Mouse (Mus musculus): ENCODE data around the gene St6galnac4. TPM values are rescaled to one million over a fixed set of nuclear protein-coding genes. Genes with fewer than 3 reads are reported as not detected.

The St6galnac4 gene
- polyA plus RNA-seq, 1 experiment from 2014 or later: 13.6 TPM

DNA sequence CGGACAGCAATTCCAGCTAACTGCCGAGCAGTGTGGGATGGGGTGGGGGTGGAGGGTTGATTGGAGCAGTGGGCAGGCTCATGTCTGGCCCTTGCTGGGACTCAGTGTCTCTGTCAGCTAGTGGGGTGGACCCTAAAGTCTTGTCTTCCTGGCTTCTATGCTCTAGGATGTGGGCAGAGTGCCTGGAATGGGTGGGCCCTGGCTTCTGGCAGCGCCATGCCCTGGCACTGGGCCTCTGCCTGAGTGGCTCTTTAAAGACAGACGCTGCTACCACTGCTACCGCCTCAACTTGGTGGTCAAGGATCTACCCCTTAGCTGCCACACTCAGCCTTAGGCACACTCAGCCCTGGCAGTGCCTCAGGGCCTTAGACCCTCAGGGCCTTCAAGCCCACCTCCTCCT is 41.8 kb downstream of the St6galnac4 start:
- Histone ChIP-seq H3K4me1 (ENCODE audit: control insufficient read depth, insufficient read depth, low read length) (peaks cover 27% of the 10 kb centered on the region), H3K9me3 (ENCODE audit: control insufficient read depth, low read length) (no peaks in the 10 kb centered on the region), H3K36me3 (ENCODE audit: control insufficient read depth, insufficient read depth, low read length) (no peaks in the 10 kb centered on the region), H3K4me3 (ENCODE audit: low read depth, low read length) (no peak overlapping the region), H3K27ac (ENCODE audit: low read depth, low read length) (peak overlapping the region; percentile 40; the same call in 1 of the 2 replicates), H3K27me3 (ENCODE audit: control insufficient read depth, insufficient read depth, low read length) (no peaks in the 10 kb centered on the region), H3K9ac (ENCODE audit: low read length) (peak overlapping the region; percentile 21; the same call in 1 of the 2 replicates), H3K4me2 (peak overlapping the region; percentile 23)
- no peak for DNase-seq (ENCODE audit: low spot score, missing footprints)
- 35% methylated on average over 5 of the region's 5 CpGs for WGBS
- ATAC-seq (ENCODE audit: low FRiP score): peak; percentile 15; the same call in 1 of the 2 replicates

DNA sequence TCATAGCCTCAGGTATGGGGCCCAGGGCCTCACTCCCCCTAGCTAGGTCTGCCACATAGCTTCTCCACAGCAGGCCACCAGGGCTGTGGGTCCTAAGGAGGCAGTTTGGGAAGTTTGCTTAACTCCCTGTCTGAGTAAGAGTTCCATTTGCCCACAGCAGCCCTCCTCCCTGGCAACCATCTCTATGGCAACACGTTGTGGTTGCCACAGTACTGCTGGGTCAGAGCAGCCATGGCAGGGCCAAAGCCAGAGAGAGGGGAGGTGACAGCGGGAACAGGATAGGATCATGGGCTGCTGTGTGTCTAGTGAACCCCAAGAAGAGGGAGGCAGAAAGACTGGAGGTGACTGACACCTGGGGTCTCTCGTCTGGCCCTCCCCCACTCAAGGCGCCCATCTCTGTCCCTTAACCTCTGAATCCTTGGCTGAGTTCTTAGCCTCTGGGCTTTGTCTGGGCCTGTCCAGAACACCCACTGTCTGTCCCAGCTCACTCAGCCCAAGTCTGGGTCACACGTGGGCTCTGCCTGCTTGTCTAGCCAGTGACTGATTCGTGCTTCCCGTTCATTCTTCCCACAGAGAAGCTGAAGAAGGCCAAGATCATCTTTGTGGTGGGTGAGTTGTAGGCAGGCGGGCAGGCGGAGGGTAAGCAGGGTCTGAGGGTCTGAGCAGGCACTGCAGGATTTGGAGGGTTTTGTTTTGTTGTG is 42.5 kb downstream of the St6galnac4 start:
- Histone ChIP-seq H3K9me3 (ENCODE audit: control insufficient read depth, low read length) (no peaks in the 10 kb centered on the region), H3K9ac (ENCODE audit: low read length) (peak overlapping the region; percentile 44; the same call in 1 of the 2 replicates), H3K4me2 (peak overlapping the region; percentile 28), H3K27ac (ENCODE audit: low read depth, low read length) (peak overlapping the region; percentile 48), H3K4me1 (ENCODE audit: control insufficient read depth, insufficient read depth, low read length) (peaks cover 27% of the 10 kb centered on the region), H3K4me3 (ENCODE audit: low read depth, low read length) (peak overlapping the region; percentile 15; the same call in 1 of the 2 replicates), H3K36me3 (ENCODE audit: control insufficient read depth, insufficient read depth, low read length) (no peaks in the 10 kb centered on the region), H3K27me3 (ENCODE audit: control insufficient read depth, insufficient read depth, low read length) (no peaks in the 10 kb centered on the region)
- peak; percentile 81 for ATAC-seq (ENCODE audit: low FRiP score)
- peak; percentile 97 for DNase-seq (ENCODE audit: low spot score, missing footprints)
- WGBS: 28% methylated on average over 9 of the region's 9 CpGs

DNA sequence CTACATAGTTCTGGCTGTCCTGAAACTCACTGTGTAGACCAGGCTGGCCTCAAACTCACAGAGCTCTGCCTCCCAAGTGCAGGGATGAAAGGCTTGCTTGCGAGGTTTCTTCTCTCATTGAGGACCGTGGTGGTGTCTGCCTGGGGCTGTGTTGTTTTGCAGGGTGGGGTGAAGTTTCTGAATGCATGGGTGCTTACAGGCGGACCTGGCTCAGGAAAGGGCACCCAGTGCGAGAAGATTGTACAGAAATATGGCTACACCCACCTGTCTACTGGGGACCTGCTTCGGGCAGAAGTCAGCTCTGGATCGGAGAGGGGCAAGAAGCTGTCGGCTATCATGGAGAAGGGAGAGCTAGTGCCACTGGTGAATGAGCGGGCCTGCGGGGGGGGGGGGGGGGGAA is 43.1 kb downstream of the St6galnac4 start:
- WGBS: 74% methylated on average over 7 of the region's 9 CpGs
- no peak overlapping the region for H3K4me3 ChIP-seq (ENCODE audit: low read depth, low read length)
- ATAC-seq (ENCODE audit: low FRiP score) (no peak), DNase-seq (ENCODE audit: low spot score, missing footprints) (no peak)
- H3K27ac ChIP-seq (ENCODE audit: low read depth, low read length): no peak overlapping the region
- H3K4me1 ChIP-seq (ENCODE audit: control insufficient read depth, insufficient read depth, low read length): peaks cover 25% of the 10 kb centered on the region
- no peaks in the 10 kb centered on the region for H3K9me3 ChIP-seq (ENCODE audit: control insufficient read depth, low read length)
- no peaks in the 10 kb centered on the region for H3K36me3 ChIP-seq (ENCODE audit: control insufficient read depth, insufficient read depth, low read length)
- H3K27me3 ChIP-seq (ENCODE audit: control insufficient read depth, insufficient read depth, low read length): no peaks in the 10 kb centered on the region
- H3K4me2 ChIP-seq: peak overlapping the region; percentile 28
- no peak overlapping the region for H3K9ac ChIP-seq (ENCODE audit: low read length)

DNA sequence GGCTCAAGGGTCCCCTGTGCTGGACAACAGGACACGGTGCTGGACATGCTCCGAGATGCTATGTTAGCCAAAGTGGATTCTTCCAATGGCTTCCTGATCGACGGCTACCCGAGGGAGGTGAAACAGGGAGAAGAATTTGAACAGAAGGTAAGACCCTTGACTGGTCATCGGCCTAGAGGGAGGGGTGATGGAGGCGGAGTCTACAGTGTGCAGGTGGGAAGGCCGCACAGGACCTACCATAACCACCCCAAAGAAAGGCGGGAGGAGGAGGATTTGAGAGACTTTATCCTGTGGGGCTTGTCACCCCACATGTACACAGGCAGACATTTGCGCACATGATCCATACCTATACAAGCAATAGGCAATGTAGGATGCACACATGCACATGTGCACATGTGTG is 44.2 kb downstream of the St6galnac4 start:
- no peaks in the 10 kb centered on the region for H3K27me3 ChIP-seq (ENCODE audit: control insufficient read depth, insufficient read depth, low read length)
- H3K4me3 ChIP-seq (ENCODE audit: low read depth, low read length): no peak overlapping the region
- ATAC-seq (ENCODE audit: low FRiP score) (no peak), DNase-seq (ENCODE audit: low spot score, missing footprints) (no peak)
- H3K27ac ChIP-seq (ENCODE audit: low read depth, low read length): no peak overlapping the region
- no peaks in the 10 kb centered on the region for H3K36me3 ChIP-seq (ENCODE audit: control insufficient read depth, insufficient read depth, low read length)
- H3K9ac ChIP-seq (ENCODE audit: low read length): no peak overlapping the region
- H3K4me1 ChIP-seq (ENCODE audit: control insufficient read depth, insufficient read depth, low read length): peaks cover 15% of the 10 kb centered on the region
- no peak overlapping the region for H3K4me2 ChIP-seq
- no peaks in the 10 kb centered on the region for H3K9me3 ChIP-seq (ENCODE audit: control insufficient read depth, low read length)
- WGBS: 86% methylated on average over 10 of the region's 10 CpGs

DNA sequence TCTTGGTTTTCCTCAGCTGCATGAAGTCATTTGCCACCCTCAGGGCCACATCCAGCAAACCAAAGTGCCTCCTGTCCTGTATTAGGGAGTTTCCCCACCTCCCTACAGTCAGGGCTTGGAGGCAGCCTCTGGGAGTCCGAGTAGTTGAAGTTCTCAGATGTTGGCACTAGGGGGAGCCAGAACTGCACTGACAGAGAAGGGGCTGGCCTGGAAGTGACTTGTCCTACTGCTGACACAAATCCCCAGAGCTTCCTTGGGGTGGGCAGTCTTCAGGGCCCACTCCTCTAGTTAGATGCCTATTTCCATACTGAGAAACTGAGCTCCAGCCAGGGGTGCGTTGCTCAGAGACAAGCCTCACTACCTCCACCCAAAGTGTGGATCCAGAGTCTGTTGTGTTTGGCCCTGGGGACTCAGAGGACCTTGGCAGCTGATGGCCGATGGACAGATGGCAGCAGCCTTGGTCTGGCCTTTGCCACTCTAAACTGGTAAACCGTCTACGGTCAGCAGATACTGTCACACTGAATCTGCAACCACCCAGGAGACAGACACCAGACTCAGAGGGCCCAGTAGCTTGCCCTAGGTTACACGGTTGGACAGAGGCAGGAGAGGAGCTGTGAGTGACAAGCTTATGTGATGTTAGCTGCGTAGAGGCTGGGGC is 45.0 kb downstream of the St6galnac4 start:
- no peak overlapping the region for H3K27ac ChIP-seq (ENCODE audit: low read depth, low read length)
- no peak overlapping the region for H3K4me2 ChIP-seq
- H3K9ac ChIP-seq (ENCODE audit: low read length): no peak overlapping the region
- H3K27me3 ChIP-seq (ENCODE audit: control insufficient read depth, insufficient read depth, low read length): no peaks in the 10 kb centered on the region
- ATAC-seq (ENCODE audit: low FRiP score): peak; percentile 54
- no peaks in the 10 kb centered on the region for H3K36me3 ChIP-seq (ENCODE audit: control insufficient read depth, insufficient read depth, low read length)
- no peak overlapping the region for H3K4me3 ChIP-seq (ENCODE audit: low read depth, low read length)
- whole genome bisulfite sequencing: 59% methylated on average over 7 of the region's 7 CpGs
- peaks cover 15% of the 10 kb centered on the region for H3K4me1 ChIP-seq (ENCODE audit: control insufficient read depth, insufficient read depth, low read length)
- DNase-seq (ENCODE audit: low spot score, missing footprints): peak; percentile 97
- H3K9me3 ChIP-seq (ENCODE audit: control insufficient read depth, low read length): no peaks in the 10 kb centered on the region

DNA sequence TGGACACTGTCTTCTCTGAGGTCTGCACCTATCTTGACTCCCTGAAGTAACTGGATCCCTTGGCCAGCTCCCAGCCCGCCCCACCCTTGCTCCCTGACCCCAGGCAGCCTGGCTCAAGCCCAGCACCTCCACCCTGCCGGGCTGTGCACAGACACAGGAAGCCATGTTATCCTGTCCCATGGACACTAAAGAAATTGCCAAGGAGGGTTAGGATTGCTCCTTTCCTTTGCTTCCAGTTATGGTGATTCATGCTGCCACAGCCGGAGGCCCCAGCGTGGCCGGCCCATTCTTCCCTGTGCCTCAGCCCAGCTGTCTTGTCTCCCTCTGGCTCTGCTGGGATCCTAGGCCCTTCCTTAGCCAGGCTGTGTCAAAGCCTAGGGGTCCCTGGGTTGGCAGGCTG is 46.8 kb downstream of the St6galnac4 start:
- Histone ChIP-seq H3K36me3 (ENCODE audit: control insufficient read depth, insufficient read depth, low read length) (no peaks in the 10 kb centered on the region), H3K4me1 (ENCODE audit: control insufficient read depth, insufficient read depth, low read length) (peaks cover 17% of the 10 kb centered on the region), H3K4me3 (ENCODE audit: low read depth, low read length) (no peak overlapping the region), H3K9ac (ENCODE audit: low read length) (no peak overlapping the region), H3K9me3 (ENCODE audit: control insufficient read depth, low read length) (no peaks in the 10 kb centered on the region), H3K27ac (ENCODE audit: low read depth, low read length) (no peak overlapping the region), H3K27me3 (ENCODE audit: control insufficient read depth, insufficient read depth, low read length) (no peaks in the 10 kb centered on the region), H3K4me2 (no peak overlapping the region)
- ATAC-seq (ENCODE audit: low FRiP score): no peak
- DNase-seq (ENCODE audit: low spot score, missing footprints): no peak
- 90% methylated on average over 5 of the region's 5 CpGs for WGBS

DNA sequence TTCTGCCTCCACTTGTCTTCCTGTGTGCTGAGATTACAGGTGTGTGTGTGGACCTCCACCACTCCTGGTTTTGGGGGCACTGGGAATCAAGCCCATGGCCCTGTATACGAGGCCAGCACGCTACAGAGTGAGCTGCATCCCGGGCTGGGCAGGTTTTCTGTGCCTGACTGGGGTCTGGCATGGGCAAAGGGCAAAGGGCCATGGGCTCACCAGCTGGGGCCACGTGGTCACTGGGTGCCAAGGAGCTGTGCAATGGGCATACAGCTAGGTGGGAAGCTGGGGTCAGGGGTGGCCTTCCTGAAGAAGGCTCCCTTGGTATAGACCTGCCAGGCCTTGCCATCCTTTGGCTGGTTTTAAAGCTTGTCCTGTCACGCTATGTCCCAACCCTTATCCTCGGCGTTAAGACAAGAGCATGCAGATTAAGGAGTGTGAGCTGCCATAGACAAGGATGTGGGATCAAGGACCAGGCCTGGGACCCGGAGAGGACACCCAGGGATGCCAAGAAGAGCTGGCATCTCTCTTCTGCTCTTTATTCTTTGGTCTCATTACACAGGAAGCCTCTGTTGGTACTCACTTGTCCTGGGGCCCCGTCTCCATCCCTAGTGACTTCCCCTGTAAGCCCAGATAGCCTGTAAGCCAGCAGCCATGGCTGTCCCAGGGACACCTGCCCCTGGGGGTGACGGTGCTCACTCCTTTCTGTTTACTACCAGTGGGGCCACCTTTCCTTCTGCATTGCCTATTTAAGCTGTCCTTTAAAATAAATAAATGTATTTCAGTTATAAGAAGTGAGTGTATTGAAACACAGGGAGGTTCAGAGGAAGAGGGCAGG is 47.6 kb downstream of the St6galnac4 start:
- Histone ChIP-seq H3K9ac (ENCODE audit: low read length) (no peak overlapping the region), H3K27ac (ENCODE audit: low read depth, low read length) (no peak overlapping the region), H3K4me1 (ENCODE audit: control insufficient read depth, insufficient read depth, low read length) (peaks cover 9% of the 10 kb centered on the region), H3K9me3 (ENCODE audit: control insufficient read depth, low read length) (no peaks in the 10 kb centered on the region), H3K4me2 (no peak overlapping the region), H3K27me3 (ENCODE audit: control insufficient read depth, insufficient read depth, low read length) (no peaks in the 10 kb centered on the region), H3K36me3 (ENCODE audit: control insufficient read depth, insufficient read depth, low read length) (no peaks in the 10 kb centered on the region), H3K4me3 (ENCODE audit: low read depth, low read length) (no peak overlapping the region)
- WGBS: 81% methylated on average over 10 of the region's 10 CpGs
- no peak for DNase-seq (ENCODE audit: low spot score, missing footprints)
- ATAC-seq (ENCODE audit: low FRiP score): no peak

DNA sequence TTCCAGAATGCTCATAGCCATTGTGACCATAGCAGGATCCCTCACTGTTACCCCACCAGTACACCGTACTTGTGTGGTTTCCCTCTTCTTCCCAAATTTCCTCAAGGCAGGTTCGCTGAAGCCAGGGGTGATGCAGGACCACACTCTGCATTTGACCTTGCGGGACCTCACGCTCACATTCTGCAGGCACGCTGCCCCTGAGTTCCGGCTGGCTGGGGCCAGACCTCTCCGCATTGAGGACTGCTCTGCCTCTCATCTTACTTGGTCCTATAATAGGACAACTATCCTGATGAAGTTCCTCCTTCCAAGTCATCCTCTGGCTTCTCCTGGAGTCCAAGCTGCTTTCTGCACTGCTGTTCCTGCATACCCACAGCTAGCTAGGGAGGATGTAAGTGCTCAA is 49.7 kb downstream of the St6galnac4 start:
- no peak for ATAC-seq (ENCODE audit: low FRiP score)
- H3K4me3 ChIP-seq (ENCODE audit: low read depth, low read length): no peak overlapping the region
- H3K9ac ChIP-seq (ENCODE audit: low read length): no peak overlapping the region
- 88% methylated on average over 7 of the region's 7 CpGs for WGBS
- no peaks in the 10 kb centered on the region for H3K36me3 ChIP-seq (ENCODE audit: control insufficient read depth, insufficient read depth, low read length)
- DNase-seq (ENCODE audit: low spot score, missing footprints): no peak
- H3K27ac ChIP-seq (ENCODE audit: low read depth, low read length): no peak overlapping the region
- H3K27me3 ChIP-seq (ENCODE audit: control insufficient read depth, insufficient read depth, low read length): no peaks in the 10 kb centered on the region
- H3K4me1 ChIP-seq (ENCODE audit: control insufficient read depth, insufficient read depth, low read length): peaks cover 6% of the 10 kb centered on the region
- no peaks in the 10 kb centered on the region for H3K9me3 ChIP-seq (ENCODE audit: control insufficient read depth, low read length)
- H3K4me2 ChIP-seq: no peak overlapping the region
